Mouse (Mus musculus) adrenal gland, postnatal 25 days (tissue): ENCODE results near the gene Rbfox1. TPM values are rescaled to one million over a fixed set of nuclear protein-coding genes. Genes with fewer than 3 reads are reported as not detected.

ENCODE experiments used
- DNase-seq: peaks from one replicate; pipeline ENCODE4 v3.0.0; 2021; ENCODE audit warnings: mixed read lengths
- total RNA-seq: library from RNA; stranded (reverse); gene quantifications from 2 replicates; pipeline ENCODE4 v1.2.3, GENCODE M21; 2021

The Rbfox1 gene
- total RNA-seq, 1 experiment from 2014 or later, result 1.7 TPM

- no peak for DNase-seq
Observed at GRCm38 (mm10) chr16:7038639-7039260, 1153.6 kb downstream of the Rbfox1 start.

- no peak for DNase-seq
Observed at GRCm38 (mm10) chr16:7039404-7040367, 1154.5 kb downstream of the Rbfox1 start.

- DNase-seq, result no peak
Observed at GRCm38 (mm10) chr16:7040691-7041090, 1155.5 kb downstream of the Rbfox1 start.

GRCm38 (mm10) chr16:7047421-7047820 is 1162.3 kb downstream of the Rbfox1 start:
- no peak for DNase-seq

GRCm38 (mm10) chr16:7049162-7049971 is 1164.2 kb downstream of the Rbfox1 start:
- DNase-seq, result no peak

- no peak for DNase-seq
Observed at GRCm38 (mm10) chr16:7050945-7051344, 1165.8 kb downstream of the Rbfox1 start.

GRCm38 (mm10) chr16:7051991-7052390 is 1166.8 kb downstream of the Rbfox1 start:
- DNase-seq, result no peak

- DNase-seq, result no peak
Observed at GRCm38 (mm10) chr16:7052408-7052807, 1167.3 kb downstream of the Rbfox1 start.

GRCm38 (mm10) chr16:7057789-7058188 is 1172.6 kb downstream of the Rbfox1 start:
- DNase-seq, result no peak

- no peak for DNase-seq
Observed at GRCm38 (mm10) chr16:7058556-7058955, 1173.4 kb downstream of the Rbfox1 start.

- no peak for DNase-seq
Observed at GRCm38 (mm10) chr16:7059596-7059995, 1174.4 kb downstream of the Rbfox1 start.

GRCm38 (mm10) chr16:7060864-7061263 is 1175.7 kb downstream of the Rbfox1 start:
- DNase-seq, result no peak

GRCm38 (mm10) chr16:7062512-7062911 is 1177.4 kb downstream of the Rbfox1 start:
- DNase-seq, result no peak

- no peak for DNase-seq
Observed at GRCm38 (mm10) chr16:7067109-7067508, 1182.0 kb downstream of the Rbfox1 start.

- no peak for DNase-seq
Observed at GRCm38 (mm10) chr16:7069599-7069998, 1184.4 kb downstream of the Rbfox1 start.

GRCm38 (mm10) chr16:7074786-7075185 is 1189.6 kb downstream of the Rbfox1 start:
- DNase-seq, result no peak

- DNase-seq, result no peak
Observed at GRCm38 (mm10) chr16:7075749-7076148, 1190.6 kb downstream of the Rbfox1 start.

- no peak for DNase-seq
Observed at GRCm38 (mm10) chr16:7076305-7076704, 1191.2 kb downstream of the Rbfox1 start.

GRCm38 (mm10) chr16:7076707-7077106 is 1191.6 kb downstream of the Rbfox1 start:
- no peak for DNase-seq

- DNase-seq, result no peak
Observed at GRCm38 (mm10) chr16:7081074-7081568, 1196.0 kb downstream of the Rbfox1 start.

GRCm38 (mm10) chr16:7081684-7082255 is 1196.6 kb downstream of the Rbfox1 start:
- no peak for DNase-seq

GRCm38 (mm10) chr16:7083937-7084336 is 1198.8 kb downstream of the Rbfox1 start:
- no peak for DNase-seq
